8 mouse cellular contexts compared by ENCODE assay signal in genomic region chr11:119237568-119238304, GRCm38 (mm10). TPM values are rescaled to one million over a fixed set of nuclear protein-coding genes. Genes with fewer than 3 reads are reported as not detected.
A peak's percentile ranks its signal among the peaks of the same experiment; 100 is the strongest.
DNase-seq lines count a peak whose midpoint lies in the region; ATAC-seq lines count a peak whose summit lies in the region.

No protein-coding gene starts in this region.

- peaks cover 3% of the 10 kb centered on the region; the same call in 1 of the 2 replicates for H3K9me3 ChIP-seq in heart, embryonic 14.5 days (ENCODE audit: control insufficient read depth, low read length)
- H3K9me3 ChIP-seq in limb, embryonic 12.5 days, result no peaks in the 10 kb centered on the region; the same call in 1 of the 2 replicates
- H3K9me3 ChIP-seq in midbrain, embryonic 14.5 days (ENCODE audit: control insufficient read depth, low read length), result no peaks in the 10 kb centered on the region

- H3K4me2 ChIP-seq in heart, embryonic 14.5 days (ENCODE audit: low read length), result peak overlapping the region; percentile 71
- peak overlapping the region; percentile 58 for H3K4me2 ChIP-seq in limb, embryonic 12.5 days
- peak overlapping the region; percentile 47 for H3K4me2 ChIP-seq in midbrain, embryonic 14.5 days (ENCODE audit: low read length)

- 0 out of 2 replicates have a peak overlapping the region, but pooled peaks have one; percentile 39 for H3K9ac ChIP-seq in heart, embryonic 14.5 days (ENCODE audit: low read length)
- no peak overlapping the region for H3K9ac ChIP-seq in limb, embryonic 12.5 days (replicated peaks)
- no peak overlapping the region for H3K9ac ChIP-seq in midbrain, embryonic 14.5 days (replicated peaks; ENCODE audit: low read length)

- 24% methylated on average over 20 of the region's 20 CpGs for WGBS in heart, embryonic 14.5 days
- 24% methylated on average over 20 of the region's 20 CpGs for WGBS in limb, embryonic 12.5 days
- 52% methylated on average over 20 of the region's 20 CpGs for WGBS in midbrain, embryonic 14.5 days

- 0 out of 4 replicates have a peak overlapping the region, but pooled peaks of 1 of the 2 experiments have one; percentile 1 for H3K27ac ChIP-seq in heart, embryonic 14.5 days (replicated peaks in 1 of 2; ENCODE audit: control insufficient read depth in 1 of 2, insufficient read depth in 1 of 2, low read depth in 2 of 2, low read length in 2 of 2)
- peak overlapping the region; percentile 56; the same call in 1 of the 2 replicates for H3K27ac ChIP-seq in limb, embryonic 12.5 days
- peak overlapping the region; percentile 38; the same call in 1 of the 2 replicates for H3K27ac ChIP-seq in midbrain, embryonic 14.5 days (replicated peaks; ENCODE audit: low read depth, low read length)

- peak overlapping the region; percentile 32 to 33 for H3K4me3 ChIP-seq in heart, embryonic 14.5 days (ENCODE audit: control insufficient read depth in 1 of 2, insufficient read depth in 1 of 2, low read depth in 1 of 2, low read length in 2 of 2)
- H3K4me3 ChIP-seq in limb, embryonic 12.5 days (replicated peaks), result peak overlapping the region; percentile 31
- 0 out of 2 replicates have a peak overlapping the region, but pooled peaks have one; percentile 5 for H3K4me3 ChIP-seq in midbrain, embryonic 14.5 days (replicated peaks; ENCODE audit: low read depth, low read length)

- H3K27me3 ChIP-seq in heart, embryonic 14.5 days (ENCODE audit: control insufficient read depth, insufficient read depth, low read length), result no peaks in the 10 kb centered on the region
- no peaks in the 10 kb centered on the region for H3K27me3 ChIP-seq in limb, embryonic 12.5 days
- no peaks in the 10 kb centered on the region for H3K27me3 ChIP-seq in midbrain, embryonic 14.5 days (ENCODE audit: control insufficient read depth, insufficient read depth, low read length)

- ATAC-seq in heart, embryonic 14.5 days (ENCODE audit: insufficient number of reproducible peaks, insufficient read depth, low FRiP score, low read depth), result 0 out of 2 replicates have a peak, but pooled peaks have one; percentile 37
- 0 out of 2 replicates have a peak, but pooled peaks have one; percentile 17 for ATAC-seq in limb, embryonic 12.5 days (ENCODE audit: insufficient number of reproducible peaks, insufficient read depth, low FRiP score, low TSS enrichment, low read depth)
- ATAC-seq in midbrain, embryonic 14.5 days (ENCODE audit: low FRiP score, low TSS enrichment), result no peak

- peak; percentile 37 to 65 for DNase-seq in adrenal gland, adult (ENCODE audit: inconsistent age in 2 of 2, low spot score in 1 of 2)
- no peak for DNase-seq in adrenal gland, postnatal 4 days (ENCODE audit: low spot score in 2 of 2)
- peak; percentile 35 for DNase-seq in adrenal gland, postnatal 25 days
- DNase-seq in midbrain, embryonic 14.5 days, result peak; percentile 47
- DNase-seq in thymus, postnatal 36 days, result peak; percentile 53 to 62
- DNase-seq in cerebellum, postnatal 36 days, result no peak

- H3K36me3 ChIP-seq in heart, embryonic 14.5 days (ENCODE audit: control insufficient read depth, insufficient read depth, low read length), result no peaks in the 10 kb centered on the region
- 0 out of 2 replicates have a peak, but pooled peaks cover 7% of the 10 kb centered on the region for H3K36me3 ChIP-seq in limb, embryonic 12.5 days
- H3K36me3 ChIP-seq in midbrain, embryonic 14.5 days (ENCODE audit: control insufficient read depth, insufficient read depth, low read length), result peaks cover 33% of the 10 kb centered on the region

- H3K4me1 ChIP-seq in heart, embryonic 14.5 days (ENCODE audit: control insufficient read depth in 2 of 2, insufficient read depth in 2 of 2, low read length in 2 of 2), result peaks cover 2 to 4% of the 10 kb centered on the region in 2 experiments; a peak in 2 of 4 replicates
- peaks cover 16% of the 10 kb centered on the region; the same call in 1 of the 2 replicates for H3K4me1 ChIP-seq in limb, embryonic 12.5 days (replicated peaks)
- peaks cover 5% of the 10 kb centered on the region; the same call in 1 of the 2 replicates for H3K4me1 ChIP-seq in midbrain, embryonic 14.5 days (ENCODE audit: control insufficient read depth, insufficient read depth, low read length)

RNA-seq across cellular contexts. Expression of gene Ccdc40, which starts 9.4 kb away (rescaled TPM):
- 1 to 10 TPM; 2.0 to 2.6 TPM for total RNA-seq in adrenal gland, postnatal 4 days (2021)
- total RNA-seq in adrenal gland, postnatal 25 days (2021), result 0.29 and 1.7 TPM in 2 replicates
- polyA plus RNA-seq in heart, embryonic 14.5 days (2014; fragmentation: Nextera tagmentation; extraction: Ambion mirVana), result 1.8 and 1.9 TPM in 2 replicates
- 8.7 and 8.8 TPM in 2 replicates for polyA plus RNA-seq in limb, embryonic 12.5 days (2016; fragmentation: Nextera tagmentation; extraction: Ambion mirVana)
- 12.2 and 13.3 TPM in 2 replicates for polyA plus RNA-seq in midbrain, embryonic 14.5 days (2014; fragmentation: Nextera tagmentation; extraction: Ambion mirVana)

RNA-seq across cellular contexts. Expression of gene Tbc1d16, which starts 9.4 kb away (rescaled TPM):
- 10 to 100 TPM; 25.9 to 29.7 TPM for total RNA-seq in adrenal gland, postnatal 4 days (2021)
- 12.7 and 14.3 TPM in 2 replicates for total RNA-seq in adrenal gland, postnatal 25 days (2021)
- 8.7 and 10.3 TPM in 2 replicates for polyA plus RNA-seq in heart, embryonic 14.5 days (2014; fragmentation: Nextera tagmentation; extraction: Ambion mirVana)
- polyA plus RNA-seq in limb, embryonic 12.5 days (2016; fragmentation: Nextera tagmentation; extraction: Ambion mirVana), result 17.4 and 22.2 TPM in 2 replicates
- polyA plus RNA-seq in midbrain, embryonic 14.5 days (2014; fragmentation: Nextera tagmentation; extraction: Ambion mirVana), result 36.1 and 41.1 TPM in 2 replicates

RNA-seq across cellular contexts. Expression of gene Gaa, which starts 30.0 kb away (rescaled TPM):
- total RNA-seq in adrenal gland, postnatal 4 days (2021), result 10 to 100 TPM; 87.5 to 87.7 TPM
- 101 and 102 TPM in 2 replicates for total RNA-seq in adrenal gland, postnatal 25 days (2021)
- polyA plus RNA-seq in heart, embryonic 14.5 days (2014; fragmentation: Nextera tagmentation; extraction: Ambion mirVana), result 73.6 and 75.7 TPM in 2 replicates
- 39.4 and 43.4 TPM in 2 replicates for polyA plus RNA-seq in limb, embryonic 12.5 days (2016; fragmentation: Nextera tagmentation; extraction: Ambion mirVana)
- 58.6 and 67.2 TPM in 2 replicates for polyA plus RNA-seq in midbrain, embryonic 14.5 days (2014; fragmentation: Nextera tagmentation; extraction: Ambion mirVana)

Comparison
In these comparisons a context has a peak if more than half of its experiments do, and no peak if none do; other contexts are left out.
1. DNase-seq: peak in adrenal gland, adult (2 of 2), adrenal gland, postnatal 25 days (single experiment), midbrain, embryonic 14.5 days (single experiment) and thymus, postnatal 36 days (2 of 2); none in adrenal gland, postnatal 4 days (0 of 2) and cerebellum, postnatal 36 days (0 of 2).
2. Peak in every context shown above with its lines, with median percentiles within 50 percentile points of each other: H3K4me2 ChIP-seq and H3K4me3 ChIP-seq.